Mouse (Mus musculus): ENCODE data around the gene Zbtb44.

Gene Zbtb44

DNA sequence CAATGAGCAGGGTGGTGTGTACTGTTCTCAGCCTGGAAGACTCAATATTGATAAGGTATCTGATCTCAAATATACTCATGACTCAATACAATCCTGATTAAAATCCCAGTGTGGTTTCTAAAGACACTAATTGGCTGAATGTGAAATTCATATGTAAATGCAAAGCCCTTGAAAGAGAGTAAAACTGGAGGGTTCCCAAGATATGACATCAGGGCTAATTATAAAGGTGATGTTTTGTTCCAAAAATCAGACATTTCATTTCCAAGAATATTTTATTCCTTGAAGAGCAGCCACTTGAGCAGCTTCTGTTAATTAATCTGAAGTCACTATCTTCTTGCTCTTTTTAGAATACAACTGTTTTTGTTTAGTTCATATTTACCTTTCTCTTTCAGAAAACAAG is 85.1 kb downstream of the Zbtb44 start:
- DNase-seq (ENCODE audit: low spot score in 2 of 2) = no peak

DNA sequence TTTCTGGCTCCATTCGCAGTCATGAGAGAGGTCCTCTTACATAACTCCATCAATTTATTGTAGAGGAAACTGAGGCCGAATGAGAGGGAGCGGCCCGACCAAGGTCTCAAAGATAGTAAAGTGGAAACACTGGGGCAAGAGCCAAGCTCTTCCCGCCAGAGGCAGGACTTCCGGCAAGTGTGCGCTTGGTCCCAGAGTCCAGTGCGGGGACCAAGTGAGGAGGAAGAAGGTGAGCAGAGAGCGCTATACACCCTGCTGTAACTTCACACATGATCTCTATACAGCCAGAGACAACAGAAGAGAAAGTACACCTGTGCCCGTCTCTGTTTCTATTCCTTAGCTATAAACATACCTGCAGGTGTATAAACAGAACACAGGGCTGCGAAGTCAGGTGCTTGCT is 86.6 kb downstream of the Zbtb44 start:
- no peak for DNase-seq (ENCODE audit: low spot score in 2 of 2)

DNA sequence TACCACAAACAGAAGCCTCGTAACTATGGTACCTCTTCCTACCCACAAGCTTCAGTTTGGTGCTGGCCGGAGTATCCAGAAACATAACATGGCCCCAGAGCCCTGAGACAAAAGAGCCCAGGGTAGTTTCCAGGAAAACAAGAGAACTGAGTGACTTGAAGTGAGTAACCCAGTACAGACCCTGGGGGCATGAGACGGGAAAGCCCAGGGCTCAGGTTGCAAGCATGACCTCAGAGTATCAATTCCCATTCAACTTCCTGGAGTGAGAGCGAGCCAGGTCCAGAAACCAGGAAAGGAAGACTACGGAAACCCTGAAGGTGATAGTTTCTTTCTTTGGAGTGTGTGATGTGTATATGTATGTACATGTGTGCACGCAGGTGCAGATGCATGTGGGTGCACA is 87.0 kb downstream of the Zbtb44 start:
- DNase-seq (ENCODE audit: low spot score in 2 of 2) = no peak

DNA sequence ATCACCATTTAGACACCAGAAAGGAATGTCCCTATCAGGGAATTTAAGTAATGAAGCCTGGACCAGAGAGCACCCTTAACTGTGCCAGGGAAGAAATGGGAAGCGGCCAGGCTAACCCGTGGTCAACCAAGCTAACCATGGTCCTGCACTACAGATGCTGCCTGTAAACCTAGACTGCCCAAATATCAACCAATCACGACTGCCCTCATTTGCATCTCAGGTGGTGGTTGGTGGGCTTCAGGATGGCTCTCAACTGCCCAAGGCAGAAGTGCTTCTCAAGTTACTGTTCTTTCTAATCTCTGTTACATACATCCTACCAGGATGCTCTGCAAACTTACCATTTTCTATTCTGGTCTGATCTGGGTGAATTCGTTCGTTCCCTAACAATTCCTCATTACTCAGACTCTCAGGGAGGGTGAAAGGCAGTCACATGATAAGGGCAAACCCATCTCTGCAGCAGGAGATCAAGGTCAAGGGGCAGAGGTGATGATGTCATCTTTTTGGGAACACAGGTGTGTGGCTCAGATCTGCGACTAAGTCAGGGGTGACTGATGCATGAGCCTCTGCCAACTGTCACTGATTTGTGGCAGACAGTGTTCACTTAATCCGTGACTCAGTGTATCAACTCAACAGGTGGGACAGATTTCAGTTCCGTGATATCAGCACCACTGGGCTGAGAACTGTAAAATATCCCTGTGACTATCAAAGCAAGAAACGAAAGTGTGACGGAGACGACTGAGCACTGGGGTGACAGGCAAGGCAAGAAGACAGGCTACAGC is 88.3 kb downstream of the Zbtb44 start:
- DNase-seq (ENCODE audit: low spot score in 2 of 2) = no peak

DNA sequence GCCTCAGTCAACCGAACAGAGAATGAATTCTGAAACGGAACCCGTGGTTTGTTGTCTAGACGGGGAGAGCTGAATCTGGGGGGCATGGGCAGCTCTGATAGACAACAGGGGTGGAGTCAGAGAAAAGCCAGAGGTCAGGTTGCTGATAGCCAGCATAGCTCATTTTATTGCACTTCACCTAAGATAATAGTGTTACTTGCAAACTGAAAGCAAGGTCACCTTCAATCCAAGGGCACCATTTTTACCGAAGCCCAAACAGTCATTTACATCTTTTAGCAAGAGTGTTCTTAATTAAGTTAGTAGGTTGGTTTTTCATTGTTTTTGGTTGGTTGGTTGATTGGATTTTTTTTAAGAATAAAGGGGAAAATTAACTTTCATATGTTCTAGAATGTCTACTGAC is 89.0 kb downstream of the Zbtb44 start:
- no peak for DNase-seq (ENCODE audit: low spot score in 2 of 2)

DNA sequence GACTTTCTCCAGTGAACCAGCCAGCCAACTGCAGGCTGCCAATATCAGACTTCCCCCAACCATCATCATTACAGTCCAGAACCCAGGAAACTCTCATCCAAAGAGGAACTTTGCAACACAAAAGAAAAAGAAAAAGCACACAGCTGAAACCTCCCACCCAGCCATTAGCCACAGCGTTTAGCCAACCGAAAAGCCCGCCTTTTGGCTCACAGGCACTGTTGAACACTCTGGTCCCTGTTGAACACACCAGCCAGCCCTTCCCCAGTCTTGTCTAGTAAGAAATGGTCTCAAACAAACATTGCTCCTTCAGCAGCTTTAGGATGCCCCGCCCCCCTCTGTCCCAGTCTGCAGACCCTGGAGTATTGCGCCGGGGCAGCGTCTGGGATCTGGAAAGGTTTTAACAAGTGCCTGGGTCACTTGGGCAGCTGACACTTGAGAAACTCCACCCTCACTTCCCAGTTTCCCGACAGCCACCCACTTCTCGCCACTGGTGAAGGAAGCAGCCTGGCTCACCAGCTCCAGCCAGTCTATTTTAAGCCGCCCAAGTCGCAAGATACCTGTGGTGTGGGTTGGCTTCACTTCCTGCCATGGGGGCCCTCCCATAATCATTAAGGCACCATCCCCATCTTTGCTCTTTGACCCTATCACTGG is 89.6 kb downstream of the Zbtb44 start:
- DNase-seq (ENCODE audit: low spot score in 2 of 2) = no peak

DNA sequence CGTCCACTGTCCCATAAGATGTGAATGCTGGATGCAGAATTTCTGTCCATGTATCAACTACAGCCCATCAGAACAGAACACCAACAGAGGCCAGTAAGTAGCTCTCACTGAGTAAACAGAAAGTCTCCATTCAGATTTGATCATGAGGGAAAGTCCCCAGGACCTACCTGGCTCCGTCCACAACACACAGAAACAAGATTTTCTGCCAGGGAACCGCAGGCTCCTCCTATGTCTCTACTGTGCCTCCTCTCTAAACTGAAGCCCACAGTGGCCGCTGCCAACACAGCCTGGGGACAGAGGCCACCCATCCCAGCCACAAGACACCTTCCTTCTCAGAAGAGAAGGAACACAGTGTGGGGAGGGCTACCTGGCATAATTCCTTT is 90.1 kb downstream of the Zbtb44 start:
- no peak for DNase-seq (ENCODE audit: low spot score in 2 of 2)

DNA sequence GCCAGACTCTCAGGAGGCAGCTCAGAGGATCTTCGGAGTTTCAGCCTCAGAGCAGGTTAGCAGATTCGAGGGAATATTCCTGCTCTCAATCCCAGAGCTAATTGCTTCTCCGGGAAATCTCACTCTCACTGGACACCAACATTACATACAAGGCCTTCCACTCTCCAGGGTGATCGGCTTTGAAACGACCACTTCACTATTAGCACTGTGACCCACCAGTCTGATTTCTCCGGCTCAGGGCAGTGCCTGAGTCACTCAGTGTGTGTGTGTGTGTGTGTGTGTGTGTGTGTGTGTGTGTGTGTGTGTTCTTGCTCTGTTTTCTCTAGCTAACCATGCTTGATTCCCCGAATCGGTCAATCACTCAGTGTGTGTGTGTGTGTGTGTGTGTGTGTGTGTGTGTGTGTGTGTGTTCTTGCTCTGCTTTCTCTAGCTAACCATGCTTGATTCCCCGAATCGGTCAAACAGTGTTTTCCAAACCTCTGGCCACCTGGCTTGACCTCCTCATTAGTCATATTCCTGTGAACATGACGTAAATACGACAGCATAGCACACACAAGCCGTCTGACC is 92.1 kb downstream of the Zbtb44 start:
- DNase-seq (ENCODE audit: low spot score in 2 of 2) = no peak

Data from natural killer cell, adult 2 months (primary cell).